Mouse (Mus musculus): ENCODE data around the gene Setd2.

The Setd2 gene

GRCm38 (mm10) chr9:110532538-110533291 lies at the start of gene Setd2:
Gene Setd2 (plus strand): TSS chr9:110532597.
- peak; percentile 45 to 71 for DNase-seq (ENCODE audit: low spot score in 2 of 2)

- no peak for DNase-seq (ENCODE audit: low spot score in 2 of 2)
Measured at GRCm38 (mm10) chr9:110488841-110489240, 43.6 kb upstream of the Setd2 start.

GRCm38 (mm10) chr9:110490913-110491312 lies 41.5 kb upstream of the Setd2 start:
- DNase-seq (ENCODE audit: low spot score in 2 of 2) = no peak

- DNase-seq (ENCODE audit: low spot score in 2 of 2) = no peak
Measured at GRCm38 (mm10) chr9:110525737-110526136, 6.7 kb upstream of the Setd2 start.

- DNase-seq (ENCODE audit: low spot score in 2 of 2) = no peak
Measured at GRCm38 (mm10) chr9:110529002-110529737, 3.2 kb upstream of the Setd2 start.

GRCm38 (mm10) chr9:110530650-110531049 lies 1.7 kb upstream of the Setd2 start:
- DNase-seq (ENCODE audit: low spot score in 2 of 2) = no peak

GRCm38 (mm10) chr9:110531151-110531791 lies 1.1 kb upstream of the Setd2 start:
- DNase-seq (ENCODE audit: low spot score in 2 of 2) = no peak

GRCm38 (mm10) chr9:110531914-110532489 lies 395 bp upstream of the Setd2 start:
- DNase-seq (ENCODE audit: low spot score in 2 of 2) = peak; percentile 89 to 90

GRCm38 (mm10) chr9:110533645-110534044 lies 1.2 kb downstream of the Setd2 start:
- no peak for DNase-seq (ENCODE audit: low spot score in 2 of 2)

- DNase-seq (ENCODE audit: low spot score in 2 of 2) = no peak
Measured at GRCm38 (mm10) chr9:110535114-110535513, 2.7 kb downstream of the Setd2 start.

- DNase-seq (ENCODE audit: low spot score in 2 of 2) = no peak
Measured at GRCm38 (mm10) chr9:110536636-110537035, 4.2 kb downstream of the Setd2 start.

GRCm38 (mm10) chr9:110538511-110538910 lies 6.1 kb downstream of the Setd2 start:
- DNase-seq (ENCODE audit: low spot score in 2 of 2) = no peak

GRCm38 (mm10) chr9:110541988-110542387 lies 9.6 kb downstream of the Setd2 start:
- DNase-seq (ENCODE audit: low spot score in 2 of 2) = no peak

- DNase-seq (ENCODE audit: low spot score in 2 of 2) = no peak
Measured at GRCm38 (mm10) chr9:110548261-110548660, 15.9 kb downstream of the Setd2 start.

GRCm38 (mm10) chr9:110568309-110568708 lies 35.9 kb downstream of the Setd2 start:
- no peak for DNase-seq (ENCODE audit: low spot score in 2 of 2)

GRCm38 (mm10) chr9:110582161-110582560 lies 49.8 kb downstream of the Setd2 start:
- DNase-seq (ENCODE audit: low spot score in 2 of 2) = no peak

GRCm38 (mm10) chr9:110583521-110583920 lies 51.1 kb downstream of the Setd2 start:
- DNase-seq (ENCODE audit: low spot score in 2 of 2) = no peak

GRCm38 (mm10) chr9:110611471-110611870 lies 79.1 kb downstream of the Setd2 start:
- no peak for DNase-seq (ENCODE audit: low spot score in 2 of 2)

- no peak for DNase-seq (ENCODE audit: low spot score in 2 of 2)
Measured at GRCm38 (mm10) chr9:110617081-110617480, 84.7 kb downstream of the Setd2 start.

- no peak for DNase-seq (ENCODE audit: low spot score in 2 of 2)
Measured at GRCm38 (mm10) chr9:110620180-110620579, 87.8 kb downstream of the Setd2 start.

GRCm38 (mm10) chr9:110620685-110621084 lies 88.3 kb downstream of the Setd2 start:
- DNase-seq (ENCODE audit: low spot score in 2 of 2) = no peak

- no peak for DNase-seq (ENCODE audit: low spot score in 2 of 2)
Measured at GRCm38 (mm10) chr9:110622621-110623219, 90.3 kb downstream of the Setd2 start.
